Mouse (Mus musculus): ENCODE results near the gene Zcchc3. TPM values are rescaled to one million over a fixed set of nuclear protein-coding genes. Genes with fewer than 3 reads are reported as not detected.

Gene Zcchc3
- polyA plus RNA-seq (2015; fragmentation: Illumina TruSeq; extraction: RNeasy Lipid Tissue Mini Kit (QIAGEN cat#74804); ENCODE audit: insufficient read depth, low read depth, low replicate concordance) = 1.1 TPM

DNA sequence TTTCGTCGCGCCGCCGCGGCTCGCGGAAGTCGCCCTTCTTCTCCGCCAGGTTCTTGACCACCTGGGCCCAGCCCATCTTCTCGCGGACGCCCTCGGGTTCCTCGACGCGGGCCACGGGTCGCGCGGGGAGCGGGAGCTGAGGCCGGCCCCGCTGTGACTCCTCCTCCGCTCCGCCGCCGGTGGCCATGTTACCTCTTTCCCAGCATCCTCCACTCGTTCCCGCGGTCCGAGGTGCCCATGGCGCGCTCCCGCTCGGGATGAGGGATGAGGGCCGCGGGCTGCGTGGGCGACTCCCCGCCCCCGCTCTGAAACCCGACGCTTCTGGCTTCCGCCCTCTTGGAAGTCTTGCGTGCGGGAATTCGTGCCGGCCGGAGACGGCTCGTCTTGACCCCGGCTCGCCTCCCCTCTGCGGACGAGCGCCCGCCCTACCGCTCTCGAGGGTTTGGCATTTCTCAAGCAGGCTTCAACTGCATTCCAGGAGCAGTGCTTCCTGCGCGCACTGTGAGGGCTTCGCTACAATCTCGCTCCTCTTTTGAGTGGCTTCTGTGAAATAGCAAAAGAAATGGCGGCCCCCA lies at the start of gene Zcchc3:
Zcchc3 (minus strand) TSS at position 437 of the 575 bp plus-strand sequence.

DNA sequence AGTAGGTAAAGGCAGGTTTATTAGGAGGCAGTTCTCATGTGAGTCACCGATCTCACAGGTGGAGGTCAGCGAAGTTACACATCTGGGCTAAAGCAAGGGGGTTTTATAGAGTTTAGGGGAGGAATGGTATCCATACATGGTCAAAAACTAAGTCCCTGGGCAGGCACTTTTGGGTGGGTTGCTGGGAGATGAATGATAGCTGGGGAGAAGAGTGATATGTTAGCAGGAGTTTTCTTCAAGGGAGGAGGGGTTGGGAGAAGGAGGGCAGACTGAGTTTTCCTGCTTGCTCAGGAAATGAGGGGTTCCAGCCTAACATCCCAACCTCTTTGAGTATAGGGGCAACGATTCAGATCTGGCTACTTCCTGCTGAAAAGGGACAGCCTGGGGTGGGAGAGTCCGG lies 460 bp upstream of the Zcchc3 start, which contains the start of gene 6820408C15Rik:
6820408C15Rik (plus strand) TSS at position 301 of the 400 bp plus-strand sequence.

DNA sequence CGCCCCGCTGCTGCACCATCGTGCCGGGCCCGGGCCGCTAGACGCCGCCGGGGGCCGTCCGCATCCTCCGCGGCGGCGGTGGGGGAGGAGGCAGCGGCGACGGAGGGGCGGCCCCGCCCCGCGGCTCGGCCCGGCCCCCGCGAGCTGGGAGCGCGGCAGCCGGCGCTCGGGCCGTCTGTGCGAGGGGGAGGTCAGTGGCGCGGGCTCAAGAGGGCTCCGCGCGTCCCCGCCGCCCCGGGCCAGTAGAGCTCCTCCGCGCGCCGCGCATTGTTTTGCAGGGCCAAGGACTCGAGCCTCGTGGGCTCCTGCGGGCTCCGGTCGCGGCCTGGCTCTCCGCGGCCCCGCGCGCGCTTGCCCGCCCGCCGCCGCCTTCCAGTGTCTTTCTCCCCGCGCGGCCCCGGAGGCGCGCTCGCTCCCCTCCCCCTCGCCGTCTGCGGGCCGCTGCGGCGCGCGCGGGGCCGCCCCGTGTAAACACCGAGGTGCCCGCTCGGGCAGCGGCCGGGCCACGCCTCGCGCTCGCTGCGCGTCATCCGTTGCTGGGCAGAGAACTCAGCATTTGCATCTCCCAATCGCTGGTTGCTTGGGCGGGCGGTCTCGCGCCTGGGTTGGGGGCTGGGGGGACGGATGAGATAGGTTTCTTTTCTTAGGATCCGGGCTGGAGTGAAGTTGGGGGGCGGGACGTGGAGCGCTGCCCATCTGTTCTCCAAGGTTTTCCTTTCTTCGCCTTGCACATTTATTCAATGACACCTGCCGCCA lies 17.0 kb downstream of the Zcchc3 start, which contains the start of gene Sox12:
Sox12 (minus strand) TSS at position 384 of the 756 bp plus-strand sequence.

DNA sequence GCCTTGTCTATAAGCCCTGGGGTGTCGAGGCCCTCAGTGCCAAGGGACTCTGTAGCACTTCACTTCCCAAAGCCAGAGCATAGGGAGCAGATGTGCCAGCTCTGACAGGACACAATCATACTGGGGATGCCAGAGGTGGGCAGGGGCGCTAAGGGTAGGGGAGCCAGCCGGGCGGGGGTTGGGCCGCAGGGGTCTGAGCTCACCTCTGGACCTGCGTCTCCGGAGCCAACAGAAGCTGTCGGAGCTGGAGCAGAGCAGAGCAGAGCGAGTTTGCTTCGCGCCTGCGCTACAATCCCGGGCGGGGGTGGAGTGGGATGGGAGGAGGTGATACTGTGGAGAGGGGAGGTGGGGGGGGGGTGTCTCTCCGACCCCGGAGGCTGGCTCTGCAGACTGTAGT lies 38.5 kb downstream of the Zcchc3 start, which contains the start of gene Nrsn2:
Nrsn2 (minus strand) TSS at position 294 of the 397 bp plus-strand sequence.

Other genes with a start within 250 kb of the Zcchc3 start
- gene Csnk2a1, start 188.2 kb downstream of the Zcchc3 start, polyA plus RNA-seq (2015; fragmentation: Illumina TruSeq; extraction: RNeasy Lipid Tissue Mini Kit (QIAGEN cat#74804); ENCODE audit: insufficient read depth, low read depth, low replicate concordance) = 17.7 TPM
- 11.9 TPM for gene Tbc1d20, start 121.2 kb downstream of the Zcchc3 start, polyA plus RNA-seq (2015; fragmentation: Illumina TruSeq; extraction: RNeasy Lipid Tissue Mini Kit (QIAGEN cat#74804); ENCODE audit: insufficient read depth, low read depth, low replicate concordance)
- 29.0 TPM for gene Rbck1, start 82.4 kb downstream of the Zcchc3 start, polyA plus RNA-seq (2015; fragmentation: Illumina TruSeq; extraction: RNeasy Lipid Tissue Mini Kit (QIAGEN cat#74804); ENCODE audit: insufficient read depth, low read depth, low replicate concordance)
- 2.0 TPM for gene Trib3, start 71.0 kb downstream of the Zcchc3 start, polyA plus RNA-seq (2015; fragmentation: Illumina TruSeq; extraction: RNeasy Lipid Tissue Mini Kit (QIAGEN cat#74804); ENCODE audit: insufficient read depth, low read depth, low replicate concordance)
- not detected for gene Nrsn2, start 38.4 kb downstream of the Zcchc3 start, polyA plus RNA-seq (2015; fragmentation: Illumina TruSeq; extraction: RNeasy Lipid Tissue Mini Kit (QIAGEN cat#74804); ENCODE audit: insufficient read depth, low read depth, low replicate concordance)
- 1.8 TPM for gene Sox12, start 17.0 kb downstream of the Zcchc3 start, polyA plus RNA-seq (2015; fragmentation: Illumina TruSeq; extraction: RNeasy Lipid Tissue Mini Kit (QIAGEN cat#74804); ENCODE audit: insufficient read depth, low read depth, low replicate concordance)
- not detected for gene 6820408C15Rik, start 560 bp upstream of the Zcchc3 start, polyA plus RNA-seq (2015; fragmentation: Illumina TruSeq; extraction: RNeasy Lipid Tissue Mini Kit (QIAGEN cat#74804); ENCODE audit: insufficient read depth, low read depth, low replicate concordance)
- not detected for gene Defb23, start 49.6 kb upstream of the Zcchc3 start, polyA plus RNA-seq (2015; fragmentation: Illumina TruSeq; extraction: RNeasy Lipid Tissue Mini Kit (QIAGEN cat#74804); ENCODE audit: insufficient read depth, low read depth, low replicate concordance)
- not detected for gene Defb20, start 62.0 kb upstream of the Zcchc3 start, polyA plus RNA-seq (2015; fragmentation: Illumina TruSeq; extraction: RNeasy Lipid Tissue Mini Kit (QIAGEN cat#74804); ENCODE audit: insufficient read depth, low read depth, low replicate concordance)
- gene Defb22, start 75.1 kb upstream of the Zcchc3 start, polyA plus RNA-seq (2015; fragmentation: Illumina TruSeq; extraction: RNeasy Lipid Tissue Mini Kit (QIAGEN cat#74804); ENCODE audit: insufficient read depth, low read depth, low replicate concordance) = not detected
- gene Defb26, start 96.7 kb upstream of the Zcchc3 start, polyA plus RNA-seq (2015; fragmentation: Illumina TruSeq; extraction: RNeasy Lipid Tissue Mini Kit (QIAGEN cat#74804); ENCODE audit: insufficient read depth, low read depth, low replicate concordance) = not detected
- gene Defb28, start 103.2 kb upstream of the Zcchc3 start, polyA plus RNA-seq (2015; fragmentation: Illumina TruSeq; extraction: RNeasy Lipid Tissue Mini Kit (QIAGEN cat#74804); ENCODE audit: insufficient read depth, low read depth, low replicate concordance) = not detected
- gene Defb29, start 125.1 kb upstream of the Zcchc3 start, polyA plus RNA-seq (2015; fragmentation: Illumina TruSeq; extraction: RNeasy Lipid Tissue Mini Kit (QIAGEN cat#74804); ENCODE audit: insufficient read depth, low read depth, low replicate concordance) = not detected
- gene Gm17416, start 154.3 kb upstream of the Zcchc3 start, polyA plus RNA-seq (2015; fragmentation: Illumina TruSeq; extraction: RNeasy Lipid Tissue Mini Kit (QIAGEN cat#74804); ENCODE audit: insufficient read depth, low read depth, low replicate concordance) = not detected
- not detected for gene Defb21, start 157.7 kb upstream of the Zcchc3 start, polyA plus RNA-seq (2015; fragmentation: Illumina TruSeq; extraction: RNeasy Lipid Tissue Mini Kit (QIAGEN cat#74804); ENCODE audit: insufficient read depth, low read depth, low replicate concordance)
- gene Defb19, start 165.3 kb upstream of the Zcchc3 start, polyA plus RNA-seq (2015; fragmentation: Illumina TruSeq; extraction: RNeasy Lipid Tissue Mini Kit (QIAGEN cat#74804); ENCODE audit: insufficient read depth, low read depth, low replicate concordance) = not detected
- not detected for gene Defb45, start 184.4 kb upstream of the Zcchc3 start, polyA plus RNA-seq (2015; fragmentation: Illumina TruSeq; extraction: RNeasy Lipid Tissue Mini Kit (QIAGEN cat#74804); ENCODE audit: insufficient read depth, low read depth, low replicate concordance)
- not detected for gene Defb36, start 189.3 kb upstream of the Zcchc3 start, polyA plus RNA-seq (2015; fragmentation: Illumina TruSeq; extraction: RNeasy Lipid Tissue Mini Kit (QIAGEN cat#74804); ENCODE audit: insufficient read depth, low read depth, low replicate concordance)
- not detected for gene Defb25, start 208.0 kb upstream of the Zcchc3 start, polyA plus RNA-seq (2015; fragmentation: Illumina TruSeq; extraction: RNeasy Lipid Tissue Mini Kit (QIAGEN cat#74804); ENCODE audit: insufficient read depth, low read depth, low replicate concordance)
- 3.5 TPM for gene Rem1, start 211.9 kb upstream of the Zcchc3 start, polyA plus RNA-seq (2015; fragmentation: Illumina TruSeq; extraction: RNeasy Lipid Tissue Mini Kit (QIAGEN cat#74804); ENCODE audit: insufficient read depth, low read depth, low replicate concordance)

Data from pancreas, adult 10 weeks (tissue).